Mouse (Mus musculus) CD8-positive naive resting alpha-beta T cell, adult 2 months (primary cell): ENCODE measurements around the gene Gm28038.

Source experiments
- DNase-seq, 2 experiments: peaks; one replicate each; pipeline ENCODE4 v3.0.0; 2022; ENCODE audit warnings: low read depth in 2 of 2, low spot score in 2 of 2

Gene Gm28038

GRCm38 (mm10) chr2:30280743-30281142 is at the start of gene Gm28038:
Gene Gm28038 (plus strand): TSS chr2:30281043.
- no peak for DNase-seq

GRCm38 (mm10) chr2:30235593-30235992 is 45.2 kb upstream of the Gm28038 start:
- no peak for DNase-seq

- no peak for DNase-seq
Observed at GRCm38 (mm10) chr2:30236426-30237198, 44.2 kb upstream of the Gm28038 start.

- DNase-seq = peak; percentile 100
Observed at GRCm38 (mm10) chr2:30237199-30237880, 43.5 kb upstream of the Gm28038 start, which contains the start of gene Lrrc8a. Gene Lrrc8a (plus strand): TSS chr2:30237715.

- peak; percentile 47 to 51 for DNase-seq
Observed at GRCm38 (mm10) chr2:30237881-30238280, 43.0 kb upstream of the Gm28038 start.

- DNase-seq = no peak
Observed at GRCm38 (mm10) chr2:30238906-30239465, 41.9 kb upstream of the Gm28038 start.

- DNase-seq = no peak
Observed at GRCm38 (mm10) chr2:30239777-30240176, 41.1 kb upstream of the Gm28038 start.

- DNase-seq = no peak
Observed at GRCm38 (mm10) chr2:30240267-30240666, 40.6 kb upstream of the Gm28038 start, which contains the start of gene Gm28035. Gene Gm28035 (plus strand): TSS chr2:30240567.

- no peak for DNase-seq
Observed at GRCm38 (mm10) chr2:30242509-30242908, 38.3 kb upstream of the Gm28038 start.

- DNase-seq = no peak
Observed at GRCm38 (mm10) chr2:30243391-30243790, 37.5 kb upstream of the Gm28038 start.

- DNase-seq = no peak
Observed at GRCm38 (mm10) chr2:30244595-30245178, 36.2 kb upstream of the Gm28038 start.

- DNase-seq = no peak
Observed at GRCm38 (mm10) chr2:30247036-30247435, 33.8 kb upstream of the Gm28038 start.

- no peak for DNase-seq
Observed at GRCm38 (mm10) chr2:30247681-30248080, 33.2 kb upstream of the Gm28038 start.

GRCm38 (mm10) chr2:30249182-30249581 is 31.7 kb upstream of the Gm28038 start:
- DNase-seq = no peak

GRCm38 (mm10) chr2:30250166-30251128 is 30.4 kb upstream of the Gm28038 start:
- no peak for DNase-seq

- peak; percentile 76 to 81 for DNase-seq
Observed at GRCm38 (mm10) chr2:30251417-30252104, 29.3 kb upstream of the Gm28038 start.

- DNase-seq = no peak
Observed at GRCm38 (mm10) chr2:30252521-30252920, 28.3 kb upstream of the Gm28038 start.

- no peak for DNase-seq
Observed at GRCm38 (mm10) chr2:30253809-30254208, 27.0 kb upstream of the Gm28038 start.

- DNase-seq = no peak
Observed at GRCm38 (mm10) chr2:30255631-30256395, 25.0 kb upstream of the Gm28038 start.
